Mouse (Mus musculus) MEL-GATA-1-ER (cell line): Measurements from ENCODE around the gene Oard1.
A peak's percentile ranks its signal among the peaks of the same experiment; 100 is the strongest.

Experiments used
- DNase-seq: peaks from one replicate; pipeline ENCODE4 v3.0.0-alpha.2; 2012; ENCODE audit warnings: low read depth; ENCODE audit errors: extremely low read depth

Gene Oard1

GRCm38 (mm10) chr17:48409380-48410298, at the start of gene Oard1, which contains the start of gene Nfya:
Gene Oard1 (plus strand): TSS chr17:48410014.
Gene Nfya (minus strand): TSS chr17:48409906.
- peak; percentile 97 for DNase-seq

GRCm38 (mm10) chr17:48360462-48360861, 49.4 kb upstream of the Oard1 start:
- peak; percentile 79 for DNase-seq

GRCm38 (mm10) chr17:48362346-48362745, 47.5 kb upstream of the Oard1 start:
- DNase-seq, result no peak

GRCm38 (mm10) chr17:48362966-48363365, 46.8 kb upstream of the Oard1 start:
- no peak for DNase-seq

DNA sequence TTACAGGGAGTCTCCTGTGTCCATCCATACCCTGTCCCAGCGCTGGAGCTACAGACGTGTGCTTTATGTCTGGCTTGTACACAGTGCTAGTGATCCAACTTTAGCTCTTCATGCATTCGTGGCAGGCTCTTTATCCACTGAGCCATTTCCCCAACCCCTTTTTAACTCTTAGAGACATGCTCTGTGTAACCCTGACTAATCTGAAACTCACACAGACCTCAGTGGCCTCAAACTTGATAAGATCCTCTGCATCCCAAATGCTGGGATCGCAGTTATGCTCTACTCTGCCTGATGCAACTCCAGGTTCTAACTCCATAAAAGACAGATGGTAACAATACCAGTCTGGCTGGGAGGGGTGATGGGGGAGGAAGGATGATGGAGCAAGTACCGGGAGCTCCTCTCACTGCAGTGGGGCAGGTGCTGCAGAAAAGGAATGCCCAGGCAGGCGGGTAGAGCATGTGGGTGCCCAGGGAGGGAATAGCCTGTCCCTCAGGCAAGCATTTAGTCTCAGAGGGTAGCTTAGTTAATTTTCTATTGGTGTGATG, 46.3 kb upstream of the Oard1 start:
- DNase-seq, result no peak

DNA sequence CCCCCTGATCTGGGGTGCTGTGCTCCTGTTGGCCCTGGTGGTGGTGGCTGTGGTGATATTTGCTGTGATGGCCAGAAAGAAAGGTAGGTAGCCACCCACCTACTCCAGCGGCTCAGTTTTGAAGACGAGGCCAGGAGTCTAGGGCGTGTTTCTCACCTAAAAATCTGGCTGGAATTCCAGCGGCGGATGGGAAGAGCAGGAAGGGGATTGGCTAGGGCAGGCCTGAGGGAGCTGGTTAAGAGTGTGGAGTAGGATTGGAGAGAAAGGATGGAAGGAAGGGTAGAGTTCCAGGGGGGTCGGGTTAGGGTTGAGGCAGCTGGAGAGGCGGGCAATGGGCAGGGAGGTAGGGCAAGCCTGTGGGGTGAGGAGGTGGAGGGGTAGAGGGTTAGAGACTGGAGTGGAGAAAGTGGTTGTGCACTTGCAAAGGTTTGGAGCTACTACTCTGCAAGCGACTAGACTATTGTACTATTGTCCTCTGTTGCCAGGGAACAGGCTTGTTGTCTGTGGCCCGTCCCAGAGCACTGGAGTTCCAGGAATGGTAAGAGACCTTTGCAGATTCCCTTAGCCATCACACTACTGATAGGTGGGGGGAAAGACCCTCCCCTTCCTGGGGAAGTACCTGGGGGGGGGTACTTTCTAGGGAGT, 44.2 kb upstream of the Oard1 start:
- DNase-seq, result no peak

DNA sequence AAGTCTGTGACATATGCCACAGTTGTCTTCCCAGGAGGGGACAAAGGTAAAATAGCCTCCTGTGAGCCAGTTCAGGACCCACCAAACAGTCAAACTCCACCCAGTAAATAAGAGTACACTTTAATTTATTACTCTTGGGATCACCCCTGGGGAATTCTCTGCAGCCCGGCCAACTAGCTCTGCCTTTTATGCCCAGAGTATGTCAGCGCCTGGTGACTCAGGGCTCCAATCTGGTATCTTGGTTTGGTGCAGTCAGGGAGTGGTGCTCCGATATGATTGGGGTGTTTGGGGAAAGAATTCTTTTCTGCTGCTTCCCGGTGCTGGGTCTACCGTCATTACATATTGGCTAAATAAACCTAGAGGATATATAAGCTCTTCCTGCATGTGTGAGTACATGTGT, 43.0 kb upstream of the Oard1 start:
- DNase-seq, result no peak

DNA sequence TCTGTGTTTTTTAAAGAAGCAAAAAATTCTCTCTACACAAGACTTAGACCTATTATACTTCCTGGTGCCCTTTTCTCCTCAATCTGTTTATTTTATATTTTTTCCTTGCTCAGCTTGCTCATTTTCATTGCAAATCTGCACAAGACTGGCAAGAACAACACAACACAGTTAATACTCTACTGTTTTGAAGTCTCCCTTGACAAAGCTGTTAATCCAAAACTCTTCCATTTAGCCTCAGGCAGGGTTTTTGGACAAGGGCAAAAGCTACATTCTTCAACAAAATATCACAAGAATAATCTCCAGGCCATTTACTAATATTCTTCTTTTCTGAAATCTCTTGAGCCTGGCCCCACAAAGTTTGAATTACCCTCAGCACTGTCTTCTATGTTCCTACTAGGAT, 38.2 kb upstream of the Oard1 start:
- no peak for DNase-seq

- no peak for DNase-seq
Measured at GRCm38 (mm10) chr17:48372987-48373386, 36.8 kb upstream of the Oard1 start.

DNA sequence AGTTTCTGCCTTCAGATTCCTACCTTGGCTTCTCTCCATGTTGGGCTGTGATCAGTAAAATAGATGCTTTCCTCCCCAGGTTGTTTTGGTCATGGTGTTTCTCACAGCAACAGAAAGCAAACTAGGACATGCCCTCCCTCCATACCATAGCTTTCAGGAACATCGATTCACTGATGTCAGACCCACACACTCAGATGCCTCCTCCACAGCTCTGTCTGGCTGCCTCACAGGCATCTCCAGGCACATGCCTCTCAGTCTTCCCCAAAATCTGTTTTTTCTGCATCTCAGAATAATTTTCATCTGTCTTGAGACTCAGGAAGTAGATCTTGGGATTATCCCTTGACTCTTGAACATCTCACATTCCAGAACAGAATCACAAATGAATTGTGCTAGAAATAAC, 33.7 kb upstream of the Oard1 start:
- DNase-seq, result no peak

DNA sequence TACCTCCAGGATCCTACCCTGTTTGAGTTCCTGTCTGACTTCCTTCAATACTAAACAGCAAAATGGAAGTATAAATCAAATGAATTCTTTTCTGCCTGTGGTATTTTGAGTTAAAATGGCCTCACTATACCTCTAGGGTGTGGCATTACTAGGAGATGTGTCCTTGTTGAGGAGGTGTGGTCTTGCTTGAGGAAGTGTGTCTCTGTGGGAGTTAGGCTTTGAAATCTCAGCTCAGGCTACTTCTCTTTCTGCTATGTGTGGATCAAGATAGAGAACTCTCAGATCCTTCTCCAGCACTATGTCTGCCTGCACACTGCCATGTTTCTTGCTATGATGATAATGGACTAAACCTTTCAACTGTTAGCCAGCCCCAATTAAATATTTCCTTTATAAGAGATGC, 30.8 kb upstream of the Oard1 start:
- DNase-seq, result no peak

GRCm38 (mm10) chr17:48385786-48386461, 23.9 kb upstream of the Oard1 start:
- DNase-seq, result no peak

GRCm38 (mm10) chr17:48388666-48389065, 21.1 kb upstream of the Oard1 start:
- DNase-seq, result no peak

GRCm38 (mm10) chr17:48389442-48389841, 20.4 kb upstream of the Oard1 start:
- DNase-seq, result no peak

GRCm38 (mm10) chr17:48391446-48391845, 18.4 kb upstream of the Oard1 start:
- DNase-seq, result no peak

DNA sequence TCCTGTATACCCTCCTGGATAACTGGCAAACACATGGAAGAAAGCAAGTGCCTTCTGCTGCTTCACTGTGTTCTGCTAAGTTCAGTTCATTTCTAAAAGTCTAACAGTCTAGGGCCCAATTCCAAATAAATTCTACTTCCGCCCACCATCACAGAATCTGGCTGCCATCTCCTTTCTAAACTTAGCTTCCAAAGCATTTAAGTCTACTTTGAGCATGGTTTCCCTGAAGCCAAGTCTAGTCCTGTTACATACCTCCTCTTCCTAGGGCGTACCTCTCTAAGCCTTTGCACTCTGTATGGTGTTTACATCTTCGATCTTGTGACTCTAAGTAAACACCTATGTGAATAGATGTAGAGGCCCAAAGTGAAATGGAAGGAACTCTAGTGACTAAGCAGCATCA, 17.2 kb upstream of the Oard1 start:
- no peak for DNase-seq

GRCm38 (mm10) chr17:48401710-48402109, 8.1 kb upstream of the Oard1 start:
- no peak for DNase-seq

GRCm38 (mm10) chr17:48402751-48403150, 7.1 kb upstream of the Oard1 start:
- DNase-seq, result no peak

DNA sequence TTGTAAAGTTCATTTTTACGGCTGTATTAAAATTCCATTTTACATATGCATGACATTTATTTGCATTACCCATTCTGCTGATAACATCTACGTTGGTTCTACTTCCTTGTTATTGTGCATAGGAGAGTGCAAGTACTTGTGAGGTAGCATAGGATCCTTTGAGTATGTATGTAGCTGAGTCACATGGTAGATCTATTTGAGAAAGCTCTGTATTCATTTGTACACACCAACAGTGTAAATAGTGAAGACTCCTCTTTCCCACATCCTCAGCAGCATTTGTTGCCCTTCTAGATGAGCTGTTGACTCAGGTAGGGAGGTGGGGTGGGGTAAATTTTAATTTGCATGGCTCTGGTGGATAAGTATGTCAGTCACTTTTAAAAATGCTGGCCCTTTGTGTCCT, 6.0 kb upstream of the Oard1 start:
- no peak for DNase-seq

DNA sequence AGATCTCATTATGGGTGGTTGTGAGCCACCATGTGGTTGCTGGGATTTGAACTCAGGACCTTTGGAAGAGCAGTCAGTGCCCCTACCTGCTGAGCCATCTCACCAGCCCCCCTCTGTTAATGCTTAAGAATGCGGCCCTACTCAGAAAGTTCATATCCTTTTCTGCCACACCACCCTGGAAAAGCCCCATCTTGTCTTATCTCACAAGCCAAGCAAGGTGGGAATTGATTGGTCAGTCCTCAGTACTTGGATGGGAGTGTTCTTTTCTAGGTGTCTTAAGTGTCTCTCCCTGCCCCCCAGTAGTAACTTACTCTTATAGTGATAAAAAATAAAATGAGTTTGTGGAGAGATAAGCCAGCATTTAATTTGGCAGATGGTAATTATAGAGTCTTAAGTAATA, 5.1 kb upstream of the Oard1 start:
- DNase-seq, result no peak

DNA sequence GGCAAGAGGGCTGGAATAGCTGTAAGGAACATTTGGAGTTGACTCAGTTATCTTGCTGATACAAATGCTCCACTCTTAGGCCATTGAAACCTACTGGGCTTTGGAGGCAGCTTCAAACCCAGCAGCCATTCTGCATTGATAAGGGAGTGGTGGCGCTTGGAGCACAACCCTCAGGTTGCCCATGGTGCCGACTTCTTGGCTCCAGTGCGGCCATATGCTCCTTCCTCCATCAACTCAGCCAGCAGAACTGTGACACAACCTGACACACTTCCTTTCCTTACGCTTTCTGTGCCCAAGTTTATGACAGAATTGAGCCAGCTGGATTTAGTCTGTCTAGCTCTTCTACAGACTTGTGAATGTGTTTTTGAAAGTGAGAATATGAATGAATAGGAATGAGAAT, 2.7 kb upstream of the Oard1 start:
- peak; percentile 16 for DNase-seq
